Mouse (Mus musculus) embryonic fibroblast, embryonic 13.5 days (primary cell): Measurements from ENCODE around the gene Tomm5.

Source experiments
- CTCF ChIP-seq: IDR thresholded peaks from 2 replicates; pipeline ENCODE4 v1.5.1; 2011; ENCODE audit warnings: mild to moderate bottlenecking, control low read depth, low read length, moderate library complexity, borderline replicate concordance; ENCODE audit not compliant: insufficient read depth
- POLR2A ChIP-seq: IDR thresholded peaks from 2 replicates; pipeline ENCODE4 v1.6.1; 2011; ENCODE audit warnings: low read depth, mild to moderate bottlenecking, control low read depth, low read length, moderate library complexity

DNA sequence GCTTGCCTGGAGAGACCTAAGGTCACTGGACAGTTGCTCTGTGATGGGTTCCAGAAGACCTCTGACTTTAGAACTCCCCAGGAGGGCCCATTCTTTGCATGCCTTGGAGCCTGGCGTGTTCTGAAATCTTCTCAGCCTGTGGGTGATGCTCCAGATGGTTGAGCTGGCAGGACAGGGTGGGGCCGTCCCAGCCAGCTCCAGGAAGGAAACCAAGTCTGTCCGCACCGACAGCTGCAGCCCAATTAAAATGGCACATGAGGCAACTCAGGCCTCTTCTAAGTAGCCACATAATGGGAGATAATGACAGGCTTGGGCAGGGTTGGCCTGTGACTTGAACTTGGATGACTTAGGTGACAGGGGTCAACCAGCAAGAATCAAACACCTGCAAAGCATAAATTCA, 29.7 kb upstream of the Tomm5 start:
- TF ChIP-seq CTCF (no peak), POLR2A (no peak)
